ENCODE assay signal across 26 mouse cellular contexts in genomic region chr3:147838816-147839215, GRCm38 (mm10).
DNase-seq lines count a peak whose midpoint lies in the region; ATAC-seq and TF ChIP-seq lines count a peak whose summit lies in the region.
"Had no signal": no experiment of that assay in that cellular context is flagged by ENCODE, and none has a peak within 500 bp of the region (broad histone marks: within the 10 kb centered on the region; RNA-seq: fewer than 3 reads in every experiment).

No protein-coding gene starts in this region.

- H3K27ac ChIP-seq in left cerebral cortex, adult 2 months, result no peak overlapping the region
- H3K27ac ChIP-seq: embryonic facial prominence, embryonic 10.5 days; embryonic facial prominence, embryonic 13.5 days; forebrain, embryonic 10.5 days; forebrain, embryonic 13.5 days; heart, adult 2 months; heart, embryonic 10.5 days; hindbrain, embryonic 12.5 days; hindbrain, embryonic 15.5 days had no signal

- intact Hi-C loops in left cerebral cortex, adult 2 months (cut with DNase I), result no loop called here

- ATAC-seq in erythroblast, adult 5-6 weeks (replicated peaks; ENCODE audit: low FRiP score, poor library complexity, severe bottlenecking), result no peak
- ATAC-seq: activated CD4-positive, CD25-positive, alpha-beta regulatory T cell, adult 4 months; forebrain, embryonic 13.5 days; forebrain, embryonic 16.5 days; intestine, postnatal 0 days had no signal

- DNase-seq in adrenal gland, adult (ENCODE audit: inconsistent age in 2 of 2, low spot score in 1 of 2), result peak; percentile 64 to 89
- DNase-seq in adrenal gland, postnatal 4 days (ENCODE audit: low spot score in 2 of 2), result no peak
- DNase-seq in adrenal gland, adult 2 months, result peak; percentile 72
- DNase-seq in adrenal gland, postnatal 14 days, result peak; percentile 53
- no peak for DNase-seq in left cerebral cortex, adult 2 months (ENCODE audit: extremely low spot score in 1 of 2, low spot score in 2 of 2)
- no peak for DNase-seq in c-Kit-positive CD71-positive TER-119-positive erythroid progenitor cells, embryonic 14.5 days (ENCODE audit: low spot score)
- DNase-seq: B cell, adult 2 months; cerebellum, adult 11-12 months; cerebellum, adult 8-10 months; cerebellum, postnatal 10 days; cerebellum, postnatal 36 days; embryo, embryonic 11 days; gastrocnemius, postnatal 10 days; gastrocnemius, postnatal 36 days; heart, adult 2 months had no signal

- TF ChIP-seq CTCF in left cerebral cortex, adult 2 months (IDR thresholded peaks at IDR 0.05), result no peak

- no peak overlapping the region for H3K4me3 ChIP-seq in left cerebral cortex, adult 2 months
- H3K4me3 ChIP-seq: embryonic facial prominence, embryonic 10.5 days; embryonic facial prominence, embryonic 13.5 days; forebrain, embryonic 10.5 days; forebrain, embryonic 13.5 days; heart, adult 2 months; heart, embryonic 10.5 days; hindbrain, embryonic 12.5 days; hindbrain, embryonic 15.5 days had no signal

Comparison
In these comparisons a context has a peak if more than half of its experiments do, and no peak if none do; other contexts are left out.
1. DNase-seq: peak in adrenal gland, adult (2 of 2), adrenal gland, adult 2 months (single experiment) and adrenal gland, postnatal 14 days (single experiment); none in adrenal gland, postnatal 4 days (0 of 2), left cerebral cortex, adult 2 months (0 of 2) and c-Kit-positive CD71-positive TER-119-positive erythroid progenitor cells, embryonic 14.5 days (single experiment).